Mouse (Mus musculus) kidney, postnatal 0 days (tissue): Measurements from ENCODE around the gene Pogz. TPM values are rescaled to one million over a fixed set of nuclear protein-coding genes. Genes with fewer than 3 reads are reported as not detected.

Experiments used
- ATAC-seq: fragments of 200-750 bp; cut with Nextera tagmentation; replicated peaks from 2 replicates; pipeline ENCODE4 v1.8.0; 2017; ENCODE audit warnings: low read depth, moderate number of reproducible peaks, moderate TSS enrichment, moderate library complexity; ENCODE audit not compliant: low FRiP score
- DNase-seq: peaks from one replicate; pipeline ENCODE4 v3.0.0-alpha.2; 2016; ENCODE audit warnings: low spot score
- H3K27ac ChIP-seq: fragments of 300-500 bp; sonication (generic); 2 replicates; pipeline ENCODE4 v1.5.1; 2014; ENCODE audit warnings: mild to moderate bottlenecking
- H3K27me3 ChIP-seq: fragments of 300-500 bp; sonication (generic); 2 replicates; pipeline ENCODE4 v1.6.1; 2014; ENCODE audit warnings: low read length, mixed read lengths; ENCODE audit not compliant: insufficient read depth
- H3K36me3 ChIP-seq: fragments of 300-500 bp; sonication (generic); 2 replicates; pipeline ENCODE4 v1.6.1; 2014; ENCODE audit warnings: low read length, mixed read lengths; ENCODE audit not compliant: insufficient read depth
- H3K4me1 ChIP-seq: fragments of 300-500 bp; sonication (generic); replicated peaks from 2 replicates; pipeline ENCODE4 v1.6.1; 2014; ENCODE audit warnings: antibody characterized with exemption, low read length, mixed read lengths; ENCODE audit not compliant: insufficient read depth
- H3K4me2 ChIP-seq: fragments of 300-500 bp; sonication (generic); 2 replicates; pipeline ENCODE4 v1.6.1; 2014; ENCODE audit warnings: mild to moderate bottlenecking, low read length, moderate library complexity, mixed read lengths
- H3K4me3 ChIP-seq: fragments of 300-500 bp; sonication (generic); replicated peaks from 2 replicates; pipeline ENCODE4 v1.5.1; 2014; ENCODE audit warnings: low read depth, low read length
- H3K9ac ChIP-seq: fragments of 300-500 bp; sonication (generic); 2 replicates; pipeline ENCODE4 v1.6.1; 2014; ENCODE audit warnings: low read depth, low read length
- H3K9me3 ChIP-seq: fragments of 300-500 bp; sonication (generic); replicated peaks from 2 replicates; pipeline ENCODE4 v1.6.1; 2016; ENCODE audit warnings: low read length, inconsistent platforms, mixed read lengths
- CTCF ChIP-seq: IDR thresholded peaks from 2 replicates; pipeline ENCODE4 v1.5.1; 2016; ENCODE audit warnings: antibody characterized with exemption, low read depth, mild to moderate bottlenecking, moderate library complexity
- WGBS: fragments of 180-500 bp; shearing (Covaris S2); extraction: QIAGEN DNeasy Blood & Tissue Kit; methylation state at CpG from one replicate; pipeline ENCODE4 v1.1.7; 2014; 5-methylcytosine and 5-hydroxymethylcytosine counted together
- polyA plus RNA-seq: library from polyadenylated mRNA; unstranded; fragments of >200 nt; fragmentation: Nextera tagmentation; extraction: Ambion mirVana; gene quantifications from 2 replicates; pipeline ENCODE4 v1.2.1, GENCODE M21; 2015

Gene Pogz
- 14.1 and 14.6 TPM in 2 replicates for polyA plus RNA-seq

DNA sequence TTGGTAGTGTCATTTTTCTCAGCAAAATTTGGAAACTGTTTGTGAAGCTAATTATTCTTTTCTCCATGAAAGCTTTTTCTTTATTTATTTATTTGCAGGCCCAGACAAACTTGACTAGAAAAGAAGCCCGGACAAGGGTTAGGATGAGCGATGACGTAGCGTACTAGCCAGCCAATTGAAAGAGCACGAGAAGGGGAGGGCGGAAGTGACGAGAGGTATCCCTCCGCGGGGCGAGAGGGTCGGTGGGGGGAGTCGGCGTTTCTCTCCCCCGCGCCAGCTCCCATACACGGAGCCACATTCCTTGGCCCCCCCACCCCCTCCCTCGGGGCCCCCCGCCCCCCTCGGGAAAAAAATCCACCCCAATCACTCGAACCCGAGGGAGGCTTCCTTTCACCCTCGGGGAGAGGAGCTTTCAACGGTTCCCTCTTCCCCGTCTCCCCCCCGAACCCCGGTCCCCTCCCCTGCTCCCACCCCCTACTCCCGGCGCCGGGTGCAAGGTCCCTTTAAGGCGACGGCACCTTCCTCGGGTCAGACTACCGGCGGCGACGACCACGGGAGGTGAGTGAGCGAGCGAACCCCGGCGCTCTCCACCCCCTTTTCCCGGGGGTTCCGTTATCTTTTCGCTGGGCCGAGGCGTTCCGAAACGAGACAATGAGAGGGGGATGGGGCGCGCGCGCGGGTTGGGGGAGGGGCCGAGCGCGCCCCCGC lies at the start of gene Pogz:
Pogz (plus strand) TSS at position 385 of the 708 bp plus-strand sequence.
- 1% methylated on average over 28 of the region's 57 CpGs for WGBS
- ATAC-seq: peak; percentile 95
- H3K4me2 ChIP-seq: peak within 1 kb of the TSS; percentile 82

DNA sequence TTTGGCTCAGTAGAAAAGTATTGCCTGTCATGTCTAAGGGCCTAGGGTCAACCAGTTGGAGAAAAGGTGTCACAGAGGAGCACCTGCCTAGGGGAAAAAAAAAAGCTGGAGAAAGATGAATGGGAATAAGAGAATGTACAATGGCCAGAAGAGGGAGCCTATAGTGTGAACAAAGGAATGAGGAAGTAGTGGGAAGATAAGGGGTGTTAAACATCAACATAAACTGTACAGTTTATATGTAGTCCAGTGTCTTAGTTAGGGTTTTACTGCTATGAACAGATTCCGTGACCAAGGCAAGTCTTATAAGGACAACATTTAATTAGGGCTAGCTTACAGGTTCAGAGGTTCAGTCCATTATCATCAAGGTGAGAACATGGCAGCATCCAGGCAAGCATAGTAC lies 48.3 kb upstream of the Pogz start:
- Histone ChIP-seq H3K4me1 (no peaks in the 10 kb centered on the region), H3K9ac (no peak overlapping the region), H3K9me3 (no peaks in the 10 kb centered on the region), H3K4me3 (no peak overlapping the region), H3K27me3 (no peaks in the 10 kb centered on the region), H3K4me2 (no peak overlapping the region), H3K27ac (no peak overlapping the region), H3K36me3 (no peaks in the 10 kb centered on the region)
- DNase-seq: no peak
- ATAC-seq: no peak
- WGBS: 83% methylated on average over 1 of the region's 1 CpGs
- peak; percentile 13; the same call in 1 of the 2 replicates for TF ChIP-seq CTCF

More for the DNA sequence above, at the start of gene Pogz:
- Histone ChIP-seq H3K36me3 (no peaks in the 10 kb centered on the region), H3K9ac (peak within 1 kb of the TSS; percentile 97), H3K4me1 (peaks cover 7% of the 10 kb centered on the region), H3K4me3 (peak within 1 kb of the TSS; percentile 91), H3K27me3 (no peaks in the 10 kb centered on the region), H3K9me3 (no peaks in the 10 kb centered on the region), H3K27ac (peak within 1 kb of the TSS; percentile 99)
- TF ChIP-seq CTCF: no peak
- peak; percentile 99 for DNase-seq

DNA sequence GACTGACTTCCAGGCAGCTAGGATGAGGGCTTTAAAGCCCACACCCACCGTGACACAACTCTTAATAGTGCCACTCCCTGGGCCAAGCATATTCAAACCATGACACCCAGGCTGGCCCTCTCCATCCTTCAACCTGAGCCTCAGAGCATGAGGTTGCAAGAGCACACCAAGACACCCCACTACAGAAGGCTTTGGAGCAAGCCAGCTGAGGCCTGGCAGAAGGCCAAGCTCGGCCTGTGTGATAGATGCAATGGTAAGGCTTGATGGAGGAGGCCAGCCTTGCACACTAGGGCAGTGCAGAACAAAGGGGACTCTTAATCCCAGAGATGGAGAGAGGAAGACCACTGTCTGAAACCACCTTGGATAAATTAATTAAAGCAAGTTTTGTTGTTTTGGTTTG lies 47.9 kb upstream of the Pogz start:
- Histone ChIP-seq H3K9me3 (no peaks in the 10 kb centered on the region), H3K36me3 (no peaks in the 10 kb centered on the region), H3K27ac (no peak overlapping the region), H3K4me2 (no peak overlapping the region), H3K4me3 (no peak overlapping the region), H3K27me3 (no peaks in the 10 kb centered on the region), H3K4me1 (no peaks in the 10 kb centered on the region), H3K9ac (no peak overlapping the region)
- no peak for TF ChIP-seq CTCF
- ATAC-seq (no peak), DNase-seq (no peak)
- WGBS: 80% methylated on average over 2 of the region's 2 CpGs

DNA sequence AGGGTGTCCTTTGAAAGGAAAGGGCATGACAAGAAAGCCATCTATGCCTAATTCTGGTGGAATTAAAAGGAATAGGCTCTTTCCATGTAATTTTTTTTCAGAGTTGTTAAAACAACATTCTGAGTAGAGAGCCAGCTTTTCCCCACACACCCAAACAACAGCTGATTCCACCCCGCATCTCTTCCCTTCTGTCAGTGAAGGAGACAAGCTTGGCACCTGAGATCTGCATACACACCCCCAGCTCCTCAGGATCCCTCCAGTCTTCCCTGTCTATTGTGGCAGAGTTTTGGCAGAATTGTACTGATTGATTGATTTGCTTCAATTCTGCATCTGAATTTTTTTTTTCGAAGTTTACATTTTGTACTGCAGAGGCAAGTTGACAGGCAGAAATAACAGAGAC lies 45.1 kb upstream of the Pogz start:
- H3K27ac ChIP-seq: no peak overlapping the region
- 88% methylated on average over 2 of the region's 2 CpGs for WGBS
- H3K4me2 ChIP-seq: no peak overlapping the region
- DNase-seq (no peak), ATAC-seq (no peak)
- H3K27me3 ChIP-seq: no peaks in the 10 kb centered on the region
- no peak for TF ChIP-seq CTCF
- H3K4me3 ChIP-seq: no peak overlapping the region
- H3K9ac ChIP-seq: no peak overlapping the region
- H3K4me1 ChIP-seq: no peaks in the 10 kb centered on the region
- no peaks in the 10 kb centered on the region for H3K36me3 ChIP-seq
- H3K9me3 ChIP-seq: no peaks in the 10 kb centered on the region

DNA sequence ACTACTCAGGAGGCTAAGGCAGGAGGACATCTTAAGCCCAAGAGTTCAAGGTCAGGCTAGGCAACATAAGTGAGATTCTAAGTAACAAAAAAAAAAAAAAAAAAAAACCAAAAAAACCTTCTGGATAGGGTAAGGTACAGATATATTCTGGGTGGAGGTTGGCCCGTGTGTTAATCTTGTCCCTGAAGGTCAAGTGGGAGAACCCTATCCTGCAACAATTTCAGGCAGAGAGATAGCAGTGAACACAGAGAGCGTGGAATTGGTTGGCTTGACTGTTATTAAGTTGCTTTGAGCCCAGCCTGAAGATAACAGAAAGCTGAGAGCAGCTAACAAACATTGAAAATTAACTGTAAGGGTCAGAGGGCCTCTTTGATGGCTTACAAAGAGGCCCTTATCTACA lies 43.7 kb upstream of the Pogz start:
- H3K27ac ChIP-seq: no peak overlapping the region
- H3K36me3 ChIP-seq: no peaks in the 10 kb centered on the region
- H3K27me3 ChIP-seq: no peaks in the 10 kb centered on the region
- ATAC-seq (no peak), DNase-seq (no peak)
- 86% methylated on average over 2 of the region's 2 CpGs for WGBS
- H3K9ac ChIP-seq: no peak overlapping the region
- TF ChIP-seq CTCF: no peak
- no peak overlapping the region for H3K4me2 ChIP-seq
- no peak overlapping the region for H3K4me3 ChIP-seq
- H3K9me3 ChIP-seq: no peaks in the 10 kb centered on the region
- no peaks in the 10 kb centered on the region for H3K4me1 ChIP-seq

DNA sequence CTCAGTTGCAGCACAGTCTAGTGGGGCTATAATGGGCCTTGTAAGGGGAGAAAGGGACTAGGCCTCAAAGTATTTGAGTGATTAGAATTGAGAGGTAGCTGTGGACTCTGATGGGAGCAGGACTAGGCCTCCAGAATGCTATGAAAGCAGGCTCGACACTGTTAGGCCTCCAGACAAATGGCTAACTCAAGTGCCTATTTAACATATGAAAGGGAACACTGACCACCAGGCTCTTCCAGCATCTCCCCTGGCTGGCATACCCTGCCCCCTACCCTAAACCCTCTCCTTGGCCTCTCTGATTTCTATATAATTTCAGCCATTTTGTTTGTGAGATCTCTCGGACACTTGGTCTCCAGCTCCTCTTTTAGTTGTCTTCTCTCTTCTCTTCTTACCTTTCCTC lies 43.0 kb upstream of the Pogz start:
- H3K27me3 ChIP-seq: no peaks in the 10 kb centered on the region
- H3K9ac ChIP-seq: no peak overlapping the region
- no peaks in the 10 kb centered on the region for H3K4me1 ChIP-seq
- no peaks in the 10 kb centered on the region for H3K9me3 ChIP-seq
- no peak overlapping the region for H3K27ac ChIP-seq
- ATAC-seq (no peak), DNase-seq (no peak)
- no peak for TF ChIP-seq CTCF
- whole genome bisulfite sequencing: 80% methylated on average over 2 of the region's 2 CpGs
- no peaks in the 10 kb centered on the region for H3K36me3 ChIP-seq
- H3K4me3 ChIP-seq: no peak overlapping the region
- H3K4me2 ChIP-seq: no peak overlapping the region
